Comparison of ENCODE assay signal across 11 mouse cellular contexts in genomic region chr5:77433561-77433960, GRCm38 (mm10). TPM values are rescaled to one million over a fixed set of nuclear protein-coding genes. Genes with fewer than 3 reads are reported as not detected.
DNase-seq lines count a peak whose midpoint lies in the region; ATAC-seq lines count a peak whose summit lies in the region.
"Had no signal": no experiment of that assay in that cellular context is flagged by ENCODE, and none has a peak within 500 bp of the region (broad histone marks: within the 10 kb centered on the region; RNA-seq: fewer than 3 reads in every experiment).

No protein-coding gene starts in this region.

- no peaks in the 10 kb centered on the region for H3K36me3 ChIP-seq in hindbrain, embryonic 16.5 days (ENCODE audit: control insufficient read depth, insufficient read depth, low read length)
- H3K36me3 ChIP-seq in hindbrain, embryonic 13.5 days, result no peaks in the 10 kb centered on the region
- H3K36me3 ChIP-seq in forebrain, embryonic 13.5 days (ENCODE audit: poor library complexity, severe bottlenecking), result no peaks in the 10 kb centered on the region

- no peak overlapping the region for H3K27ac ChIP-seq in hindbrain, embryonic 16.5 days (ENCODE audit: low read depth, low read length)
- no peak overlapping the region for H3K27ac ChIP-seq in hindbrain, embryonic 13.5 days
- no peak overlapping the region for H3K27ac ChIP-seq in forebrain, embryonic 13.5 days

- H3K4me3 ChIP-seq in hindbrain, embryonic 16.5 days (ENCODE audit: low read length), result no peak overlapping the region
- H3K4me3 ChIP-seq in hindbrain, embryonic 13.5 days, result no peak overlapping the region
- no peak overlapping the region for H3K4me3 ChIP-seq in forebrain, embryonic 13.5 days

- 71% methylated on average over 9 of the region's 9 CpGs for WGBS in hindbrain, embryonic 16.5 days
- 80% methylated on average over 9 of the region's 9 CpGs for WGBS in hindbrain, embryonic 13.5 days
- 87% methylated on average over 9 of the region's 9 CpGs for WGBS in forebrain, embryonic 13.5 days

- H3K9ac ChIP-seq in hindbrain, embryonic 16.5 days (ENCODE audit: low read depth, low read length), result no peak overlapping the region
- H3K9ac ChIP-seq in hindbrain, embryonic 13.5 days, result no peak overlapping the region
- H3K9ac ChIP-seq in forebrain, embryonic 13.5 days, result no peak overlapping the region

- DNase-seq in urinary bladder, postnatal 14 days (ENCODE audit: low spot score), result peak; percentile 7
- DNase-seq in urinary bladder, adult 2 months (ENCODE audit: low spot score), result no peak
- DNase-seq in kidney, postnatal 14 days, result peak; percentile 45
- DNase-seq: lung, postnatal 36 days; thymus, postnatal 36 days had no signal

- H3K4me1 ChIP-seq in hindbrain, embryonic 16.5 days (ENCODE audit: control insufficient read depth, insufficient read depth, low read depth, low read length), result no peaks in the 10 kb centered on the region
- H3K4me1 ChIP-seq in hindbrain, embryonic 13.5 days (replicated peaks), result no peaks in the 10 kb centered on the region
- H3K4me1 ChIP-seq in forebrain, embryonic 13.5 days, result no peaks in the 10 kb centered on the region

- H3K27me3 ChIP-seq in hindbrain, embryonic 16.5 days (replicated peaks; ENCODE audit: control insufficient read depth, insufficient read depth, low read length), result no peaks in the 10 kb centered on the region
- no peaks in the 10 kb centered on the region for H3K27me3 ChIP-seq in hindbrain, embryonic 13.5 days
- H3K27me3 ChIP-seq in forebrain, embryonic 13.5 days, result no peaks in the 10 kb centered on the region

- H3K4me2 ChIP-seq in hindbrain, embryonic 16.5 days (ENCODE audit: low read length), result no peak overlapping the region
- H3K4me2 ChIP-seq in hindbrain, embryonic 13.5 days, result no peak overlapping the region
- H3K4me2 ChIP-seq in forebrain, embryonic 13.5 days, result no peak overlapping the region

- H3K9me3 ChIP-seq in hindbrain, embryonic 16.5 days (ENCODE audit: control insufficient read depth, low read length), result no peaks in the 10 kb centered on the region
- H3K9me3 ChIP-seq in hindbrain, embryonic 13.5 days, result no peaks in the 10 kb centered on the region
- no peaks in the 10 kb centered on the region for H3K9me3 ChIP-seq in forebrain, embryonic 13.5 days (replicated peaks)

- ATAC-seq in hindbrain, embryonic 16.5 days, result peak; percentile 30; the same call in 1 of the 2 replicates
- no peak for ATAC-seq in hindbrain, embryonic 13.5 days (ENCODE audit: low FRiP score)
- no peak for ATAC-seq in forebrain, embryonic 13.5 days
- no peak for ATAC-seq in granulocyte monocyte progenitor cell, adult 5-6 weeks (replicated peaks; ENCODE audit: poor library complexity, severe bottlenecking)
- ATAC-seq: forebrain, embryonic 14.5 days had no signal

RNA-seq across cellular contexts. Expression of gene Igfbp7, which starts 25.7 kb away (rescaled TPM):
- polyA plus RNA-seq in hindbrain, embryonic 16.5 days (2015; fragmentation: Nextera tagmentation; extraction: Ambion mirVana), result 78.7 and 80.6 TPM in 2 replicates
- polyA plus RNA-seq in hindbrain, embryonic 13.5 days (2015; fragmentation: Nextera tagmentation; extraction: Ambion mirVana), result 54.4 and 59.4 TPM in 2 replicates
- polyA plus RNA-seq in urinary bladder, adult 2 months (2012; rRNA removed), result 1,512 and 1,720 TPM in 2 replicates
- 44.2 and 47.9 TPM in 2 replicates for polyA plus RNA-seq in forebrain, embryonic 13.5 days (2015; fragmentation: Nextera tagmentation; extraction: Ambion mirVana)
- total RNA-seq in granulocyte monocyte progenitor cell, adult 5-6 weeks (2014; fragmentation: Nextera tagmentation), result 4.6 TPM in 1 of 2 replicates, not detected in the other
- 1.4 TPM in 1 of 2 replicates, not detected in the other for total RNA-seq in granulocyte monocyte progenitor cell, adult 5-6 weeks (2017)
- total RNA-seq: MEL had no signal

Comparison
In these comparisons a context has a peak if more than half of its experiments do, and no peak if none do; other contexts are left out.
1. RNA of gene Igfbp7, which starts 25.7 kb away (polyA plus RNA-seq): 1,512 to 1,720 TPM in urinary bladder, adult 2 months; 78.7 to 80.6 TPM in hindbrain, embryonic 16.5 days, 54.4 to 59.4 TPM in hindbrain, embryonic 13.5 days and 44.2 to 47.9 TPM in forebrain, embryonic 13.5 days; every median in the first group is over 10 times any median in the second.